Mouse (Mus musculus) kidney, embryonic 14.5 days (tissue): ENCODE results near the gene Slc38a3. TPM values are rescaled to one million over a fixed set of nuclear protein-coding genes. Genes with fewer than 3 reads are reported as not detected.
A peak's percentile ranks its signal among the peaks of the same experiment; 100 is the strongest.

Experiments used
- ATAC-seq: fragments of 200-750 bp; cut with Nextera tagmentation; 2 replicates; pipeline ENCODE4 v1.8.0; 2017; ENCODE audit warnings: moderate number of reproducible peaks, mild to moderate bottlenecking, moderate TSS enrichment, moderate library complexity; ENCODE audit not compliant: low FRiP score, low TSS enrichment
- H3K27ac ChIP-seq: fragments of 300-500 bp; sonication (generic); 2 replicates; pipeline ENCODE4 v1.5.1; 2014; ENCODE audit warnings: low read depth, mild to moderate bottlenecking, low read length, moderate library complexity, mixed read lengths
- H3K27me3 ChIP-seq: fragments of 300-500 bp; sonication (generic); 2 replicates; pipeline ENCODE4 v1.6.1; 2014; ENCODE audit warnings: mild to moderate bottlenecking, low read length; ENCODE audit not compliant: control insufficient read depth, insufficient read depth
- H3K36me3 ChIP-seq: fragments of 300-500 bp; sonication (generic); 2 replicates; pipeline ENCODE4 v1.6.1; 2014; ENCODE audit warnings: low read length, mixed read lengths; ENCODE audit not compliant: control insufficient read depth, insufficient read depth
- H3K4me1 ChIP-seq: fragments of 300-500 bp; sonication (generic); 2 replicates; pipeline ENCODE4 v1.6.1; 2014; ENCODE audit warnings: low read length, mixed read lengths; ENCODE audit not compliant: control insufficient read depth, insufficient read depth
- H3K4me2 ChIP-seq: fragments of 300-500 bp; sonication (generic); replicated peaks from 2 replicates; pipeline ENCODE4 v1.6.1; 2014; ENCODE audit warnings: low read depth, mild to moderate bottlenecking, low read length
- H3K4me3 ChIP-seq: fragments of 300-500 bp; sonication (generic); 2 replicates; pipeline ENCODE4 v1.5.1; 2014; ENCODE audit warnings: mild to moderate bottlenecking, low read length
- H3K9ac ChIP-seq: fragments of 300-500 bp; sonication (generic); 2 replicates; pipeline ENCODE4 v1.6.1; 2014; ENCODE audit warnings: low read depth, mild to moderate bottlenecking, low read length, moderate library complexity
- H3K9me3 ChIP-seq: fragments of 300-500 bp; sonication (generic); 2 replicates; pipeline ENCODE4 v1.6.1; 2016; ENCODE audit warnings: low read length; ENCODE audit not compliant: control insufficient read depth
- WGBS: fragments of 180-500 bp; shearing (Covaris S2); extraction: QIAGEN DNeasy Blood & Tissue Kit; methylation state at CpG from one replicate; pipeline ENCODE4 v1.1.7; 2014; 5-methylcytosine and 5-hydroxymethylcytosine counted together
- polyA plus RNA-seq: library from polyadenylated mRNA; unstranded; fragments of >200 nt; fragmentation: Nextera tagmentation; extraction: Ambion mirVana; gene quantifications from 2 replicates; pipeline ENCODE4 v1.2.1, GENCODE M21; 2014

Slc38a3 gene
- polyA plus RNA-seq, 1 experiment from 2014 or later: 6.5 TPM

DNA sequence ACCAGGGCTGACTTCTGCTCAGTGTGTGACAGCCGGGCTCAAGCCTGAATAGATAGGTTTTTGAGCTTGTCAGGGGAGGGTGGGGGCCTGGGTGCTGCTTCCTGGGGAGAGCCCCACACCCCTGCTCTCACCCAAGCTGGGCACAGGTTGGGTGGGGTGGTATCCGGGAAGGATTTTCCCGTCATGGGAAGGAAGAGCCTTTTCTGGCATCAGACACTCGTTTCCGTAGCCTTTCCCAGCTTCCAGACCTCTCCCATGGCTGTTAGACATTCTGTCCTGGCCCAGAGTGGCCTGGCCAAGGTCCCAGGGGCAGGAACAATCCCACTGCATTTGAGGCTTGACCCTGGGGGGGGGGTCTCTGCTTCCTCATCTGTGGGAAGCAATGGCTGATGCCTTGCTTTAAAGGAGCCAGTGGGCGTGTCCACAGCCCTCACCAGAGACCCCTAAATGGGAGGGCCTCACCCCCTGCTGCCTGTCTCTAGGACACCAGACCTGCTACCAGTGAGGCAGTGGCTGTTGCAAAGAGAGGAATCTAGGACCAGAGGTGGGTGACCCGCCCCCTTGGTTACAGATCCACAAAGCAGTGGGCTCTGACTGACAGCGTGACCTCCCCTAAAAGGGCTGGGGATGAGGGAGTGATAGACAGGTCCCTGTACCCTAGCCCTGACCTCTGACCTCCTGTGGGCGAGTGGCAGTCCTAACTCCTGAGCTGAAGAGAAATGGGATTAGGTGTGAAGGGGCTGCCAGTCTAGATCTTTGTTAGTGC, 27.7 kb upstream of the Slc38a3 start:
- no peak overlapping the region; the same call in 1 of the 2 replicates for H3K9ac ChIP-seq
- peaks cover 28% of the 10 kb centered on the region for H3K36me3 ChIP-seq
- H3K9me3 ChIP-seq: no peaks in the 10 kb centered on the region
- H3K4me3 ChIP-seq: no peak overlapping the region
- no peaks in the 10 kb centered on the region for H3K27me3 ChIP-seq
- ATAC-seq: no peak
- WGBS: 42% methylated on average over 9 of the region's 9 CpGs
- H3K4me1 ChIP-seq: peaks cover 77% of the 10 kb centered on the region
- no peak overlapping the region for H3K4me2 ChIP-seq
- H3K27ac ChIP-seq: peak overlapping the region; percentile 87; the same call in 1 of the 2 replicates

DNA sequence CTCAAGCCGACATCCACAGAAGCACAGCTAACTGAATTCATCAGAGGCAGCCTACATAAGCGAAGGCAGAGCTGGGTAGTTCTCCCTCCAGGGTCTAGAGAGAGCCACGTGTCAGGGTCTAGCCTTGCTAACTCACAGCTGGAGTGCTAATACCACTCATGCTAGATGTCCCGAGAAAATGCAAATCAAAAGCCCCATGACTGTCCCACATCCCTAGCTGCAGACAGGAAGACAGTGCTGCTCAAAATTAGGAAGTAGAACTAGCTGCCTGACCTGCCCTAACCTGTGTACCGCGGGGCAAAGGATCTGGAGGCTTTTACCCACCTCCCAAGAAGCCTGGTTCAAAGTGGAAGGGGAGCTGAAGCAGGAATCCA, 26.8 kb upstream of the Slc38a3 start:
- no peak overlapping the region for H3K4me3 ChIP-seq
- H3K4me1 ChIP-seq: peaks cover 68% of the 10 kb centered on the region
- H3K27ac ChIP-seq: peak overlapping the region; percentile 5; the same call in 1 of the 2 replicates
- no peaks in the 10 kb centered on the region for H3K27me3 ChIP-seq
- no peak overlapping the region for H3K4me2 ChIP-seq
- peaks cover 38% of the 10 kb centered on the region for H3K36me3 ChIP-seq
- WGBS: 41% methylated on average over 6 of the region's 6 CpGs
- H3K9ac ChIP-seq: peak overlapping the region; percentile 8; the same call in 1 of the 2 replicates
- no peaks in the 10 kb centered on the region for H3K9me3 ChIP-seq
- ATAC-seq: no peak

DNA sequence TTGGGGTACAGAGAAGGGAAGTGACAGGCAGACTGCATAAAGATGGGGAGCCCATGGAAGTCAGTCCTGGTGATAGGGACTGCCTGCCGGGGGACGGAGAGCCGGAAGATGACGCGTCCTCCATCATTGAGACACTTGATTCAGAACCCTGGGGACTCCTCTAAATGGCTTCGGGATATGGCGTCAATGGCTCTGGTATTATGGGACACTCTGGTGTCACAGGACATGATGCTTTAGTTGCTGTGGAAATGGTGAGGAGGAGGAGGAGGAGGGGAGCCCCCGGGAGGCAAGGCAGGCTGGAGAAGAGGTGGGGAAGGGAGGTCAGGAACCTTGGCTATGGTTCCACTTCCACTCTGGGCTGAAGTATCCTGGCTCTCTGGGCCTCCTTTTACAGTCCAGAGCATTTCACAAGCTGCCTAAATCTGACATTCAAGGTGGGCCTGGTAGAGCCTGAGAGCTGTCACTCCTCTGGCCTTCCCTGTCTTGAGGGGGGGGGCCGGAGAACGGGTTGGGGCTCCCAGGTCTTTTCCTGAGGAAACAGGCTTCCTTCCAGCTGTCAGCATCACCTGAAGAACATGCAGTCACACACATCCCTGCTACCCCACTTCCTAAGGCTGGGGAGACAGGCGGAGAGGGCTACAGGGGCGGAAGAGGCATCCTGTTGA, 26.2 kb upstream of the Slc38a3 start:
- no peaks in the 10 kb centered on the region for H3K27me3 ChIP-seq
- peaks cover 63% of the 10 kb centered on the region for H3K4me1 ChIP-seq
- no peaks in the 10 kb centered on the region for H3K9me3 ChIP-seq
- ATAC-seq: no peak
- peak overlapping the region; percentile 8; the same call in 1 of the 2 replicates for H3K9ac ChIP-seq
- 74% methylated on average over 12 of the region's 12 CpGs for WGBS
- H3K27ac ChIP-seq: peak overlapping the region; percentile 5; the same call in 1 of the 2 replicates
- no peak overlapping the region for H3K4me3 ChIP-seq
- no peak overlapping the region for H3K4me2 ChIP-seq
- H3K36me3 ChIP-seq: peaks cover 42% of the 10 kb centered on the region

DNA sequence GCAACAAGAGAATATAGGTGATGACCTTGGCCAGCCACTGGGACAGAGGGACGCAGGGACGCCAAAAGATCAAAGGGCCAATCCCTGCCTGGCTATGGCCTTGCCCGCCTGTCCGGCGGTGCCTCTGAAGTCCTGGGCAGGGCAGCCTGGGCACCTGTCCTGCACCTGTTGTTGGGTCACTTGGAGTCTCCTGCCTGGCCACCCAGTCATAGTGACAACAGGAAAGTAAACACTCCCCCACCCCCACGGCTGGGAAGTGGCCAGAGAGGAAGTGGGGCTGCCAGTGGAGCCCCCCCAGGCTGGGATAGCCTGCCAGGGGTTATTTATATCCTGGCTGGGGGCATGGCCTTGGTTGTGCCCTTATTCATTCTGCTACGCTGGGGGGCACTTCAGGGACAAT, 25.3 kb upstream of the Slc38a3 start:
- no peak overlapping the region for H3K9ac ChIP-seq
- H3K4me2 ChIP-seq: no peak overlapping the region
- no peaks in the 10 kb centered on the region for H3K9me3 ChIP-seq
- no peak overlapping the region for H3K4me3 ChIP-seq
- peaks cover 54% of the 10 kb centered on the region for H3K4me1 ChIP-seq
- 0 out of 2 replicates have a peak overlapping the region, but pooled peaks have one; percentile 26 for H3K27ac ChIP-seq
- H3K36me3 ChIP-seq: peaks cover 49% of the 10 kb centered on the region
- no peaks in the 10 kb centered on the region for H3K27me3 ChIP-seq
- ATAC-seq: no peak
- WGBS: 52% methylated on average over 7 of the region's 7 CpGs

DNA sequence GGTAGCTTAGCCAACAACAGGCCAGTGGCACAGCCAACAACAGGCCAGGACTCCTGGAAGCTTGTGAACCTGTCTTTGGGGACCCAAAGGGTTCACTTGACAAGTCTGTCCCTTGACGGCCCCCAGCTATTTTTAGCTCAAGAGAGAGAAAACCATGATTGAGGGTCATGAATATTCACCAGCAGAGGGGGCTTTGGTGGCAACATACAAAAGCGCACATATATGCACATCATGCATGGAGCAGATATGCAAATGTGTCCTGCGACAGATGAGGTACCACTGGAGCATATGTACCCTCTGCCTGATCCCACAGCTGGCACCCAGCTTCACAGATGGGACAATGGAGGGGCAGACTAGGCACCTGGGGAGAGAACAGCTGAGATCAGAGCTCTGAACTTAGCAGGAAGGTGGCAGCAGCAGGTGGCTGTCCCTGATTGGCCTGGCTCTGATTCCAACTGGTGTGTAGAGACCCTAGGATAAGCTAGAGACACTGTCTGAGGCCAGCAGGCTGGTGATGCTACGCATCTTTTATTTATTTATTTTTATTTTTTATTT, 24.2 kb upstream of the Slc38a3 start:
- Histone ChIP-seq H3K4me2 (no peak overlapping the region), H3K27me3 (no peaks in the 10 kb centered on the region), H3K36me3 (peaks cover 58% of the 10 kb centered on the region), H3K9me3 (no peaks in the 10 kb centered on the region), H3K9ac (no peak overlapping the region), H3K27ac (no peak overlapping the region), H3K4me3 (no peak overlapping the region), H3K4me1 (peaks cover 42% of the 10 kb centered on the region)
- ATAC-seq: no peak
- WGBS: 75% methylated on average over 4 of the region's 4 CpGs

DNA sequence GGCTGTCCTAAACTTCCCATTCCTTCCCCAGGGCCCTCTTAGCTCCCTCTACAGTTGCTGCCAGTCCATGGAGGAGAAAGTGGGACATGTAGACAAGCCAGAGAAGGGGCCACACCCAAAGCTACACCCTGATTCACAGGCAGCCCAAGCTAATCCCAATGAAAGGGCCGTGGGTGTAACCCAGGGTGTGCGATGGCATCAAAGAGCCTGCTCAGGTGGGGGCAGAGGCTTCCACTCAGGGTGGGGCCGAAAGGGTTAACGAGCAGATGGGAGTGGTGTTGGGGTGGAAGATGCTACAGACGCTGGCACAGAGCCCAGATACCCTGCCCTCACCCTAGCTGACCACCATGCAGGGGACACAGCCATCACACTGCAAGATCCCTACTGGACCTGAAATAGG, 23.5 kb upstream of the Slc38a3 start:
- no peaks in the 10 kb centered on the region for H3K9me3 ChIP-seq
- peaks cover 35% of the 10 kb centered on the region for H3K4me1 ChIP-seq
- 73% methylated on average over 5 of the region's 5 CpGs for WGBS
- no peak overlapping the region for H3K27ac ChIP-seq
- no peak overlapping the region for H3K4me3 ChIP-seq
- H3K36me3 ChIP-seq: peaks cover 62% of the 10 kb centered on the region
- no peak overlapping the region for H3K9ac ChIP-seq
- ATAC-seq: no peak
- no peak overlapping the region for H3K4me2 ChIP-seq
- H3K27me3 ChIP-seq: no peaks in the 10 kb centered on the region

DNA sequence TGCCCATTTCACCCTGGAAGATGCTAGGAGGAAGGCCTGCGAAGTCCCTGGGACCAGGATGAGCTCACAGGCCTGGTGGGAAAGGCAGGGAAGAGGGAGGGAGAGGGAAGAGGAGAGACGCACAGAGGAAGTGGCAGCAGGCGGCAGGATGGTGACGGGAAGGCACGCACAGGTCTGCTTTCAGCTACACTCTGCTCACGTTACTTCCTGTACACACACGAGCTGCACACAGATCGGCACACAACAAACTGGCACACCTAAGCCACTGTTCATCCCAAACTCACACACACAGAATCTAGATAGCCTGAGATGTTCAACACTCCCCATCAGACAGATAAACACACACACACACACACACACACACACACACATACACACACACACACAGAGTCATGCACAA, 21.1 kb upstream of the Slc38a3 start:
- ATAC-seq: no peak
- H3K27ac ChIP-seq: no peak overlapping the region
- H3K4me2 ChIP-seq: no peak overlapping the region
- 76% methylated on average over 8 of the region's 8 CpGs for WGBS
- no peak overlapping the region for H3K9ac ChIP-seq
- no peak overlapping the region for H3K4me3 ChIP-seq
- peaks cover 11% of the 10 kb centered on the region for H3K4me1 ChIP-seq
- H3K36me3 ChIP-seq: peaks cover 74% of the 10 kb centered on the region
- no peaks in the 10 kb centered on the region for H3K27me3 ChIP-seq
- no peaks in the 10 kb centered on the region for H3K9me3 ChIP-seq

DNA sequence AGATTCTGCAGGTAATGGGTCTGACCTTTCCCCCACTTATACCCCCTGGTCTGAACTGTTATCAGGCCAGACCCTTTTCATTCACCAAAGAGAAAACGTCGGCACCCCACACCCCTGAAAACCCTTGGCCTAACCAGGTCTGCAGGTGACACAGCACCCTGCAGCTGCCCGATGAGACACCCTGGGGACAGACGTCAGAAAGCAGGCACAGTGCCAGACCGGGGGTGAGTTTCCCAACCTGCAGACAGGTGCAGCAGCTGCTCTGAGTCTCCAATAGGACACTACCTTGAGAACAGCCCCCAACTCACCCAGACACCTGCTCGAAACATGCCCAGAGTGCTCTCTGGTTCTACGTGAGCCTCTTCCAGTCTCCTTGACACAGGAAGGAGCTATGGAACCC, 19.6 kb upstream of the Slc38a3 start:
- H3K27ac ChIP-seq: no peak overlapping the region
- H3K27me3 ChIP-seq: no peaks in the 10 kb centered on the region
- H3K9ac ChIP-seq: no peak overlapping the region
- no peaks in the 10 kb centered on the region for H3K9me3 ChIP-seq
- no peak for ATAC-seq
- 81% methylated on average over 7 of the region's 7 CpGs for WGBS
- peaks cover 80% of the 10 kb centered on the region for H3K36me3 ChIP-seq
- no peak overlapping the region for H3K4me3 ChIP-seq
- no peaks in the 10 kb centered on the region for H3K4me1 ChIP-seq
- H3K4me2 ChIP-seq: no peak overlapping the region

DNA sequence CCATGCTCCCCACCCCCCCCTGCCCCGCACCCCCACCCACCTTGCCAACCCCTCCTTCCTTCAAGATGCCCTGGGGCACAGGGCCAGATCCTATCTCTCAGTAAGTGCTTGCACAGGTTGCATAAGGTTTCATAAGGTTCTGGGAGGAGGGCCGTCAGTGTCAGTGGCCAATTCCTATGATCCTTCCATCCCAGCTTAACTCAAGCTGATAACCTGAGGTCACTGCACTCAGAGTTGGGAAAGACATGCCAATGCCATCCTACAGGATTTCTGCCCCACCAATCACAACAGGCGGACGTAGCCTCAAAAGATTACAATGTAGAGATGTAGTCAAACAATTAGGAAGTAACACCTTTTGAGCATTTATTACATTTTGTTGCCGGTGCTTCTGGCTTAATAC, 19.1 kb upstream of the Slc38a3 start:
- peaks cover 85% of the 10 kb centered on the region for H3K36me3 ChIP-seq
- no peak for ATAC-seq

More for the DNA sequence above, 19.1 kb upstream of the Slc38a3 start:
- WGBS: 91% methylated on average over 5 of the region's 5 CpGs
- no peaks in the 10 kb centered on the region for H3K27me3 ChIP-seq
- no peak overlapping the region for H3K4me2 ChIP-seq
- H3K9ac ChIP-seq: no peak overlapping the region
- no peaks in the 10 kb centered on the region for H3K4me1 ChIP-seq
- H3K27ac ChIP-seq: no peak overlapping the region
- H3K9me3 ChIP-seq: no peaks in the 10 kb centered on the region
- no peak overlapping the region for H3K4me3 ChIP-seq
